Mouse (Mus musculus) activated CD4-positive, CD25-positive, alpha-beta regulatory T cell (primary cell): ENCODE measurements around the gene Ttc8. TPM values are rescaled to one million over a fixed set of nuclear protein-coding genes. Genes with fewer than 3 reads are reported as not detected.

Experiments used
- polyA plus RNA-seq, 2 experiments: library from polyadenylated mRNA; unstranded; fragments of 100-300 nt; shearing (Covaris generic); gene quantifications; one replicate each; pipeline ENCODE4 v1.2.1; 2017

Gene Ttc8
- polyA plus RNA-seq: 1 to 10 TPM; 1.3 to 2.3 TPM

DNA sequence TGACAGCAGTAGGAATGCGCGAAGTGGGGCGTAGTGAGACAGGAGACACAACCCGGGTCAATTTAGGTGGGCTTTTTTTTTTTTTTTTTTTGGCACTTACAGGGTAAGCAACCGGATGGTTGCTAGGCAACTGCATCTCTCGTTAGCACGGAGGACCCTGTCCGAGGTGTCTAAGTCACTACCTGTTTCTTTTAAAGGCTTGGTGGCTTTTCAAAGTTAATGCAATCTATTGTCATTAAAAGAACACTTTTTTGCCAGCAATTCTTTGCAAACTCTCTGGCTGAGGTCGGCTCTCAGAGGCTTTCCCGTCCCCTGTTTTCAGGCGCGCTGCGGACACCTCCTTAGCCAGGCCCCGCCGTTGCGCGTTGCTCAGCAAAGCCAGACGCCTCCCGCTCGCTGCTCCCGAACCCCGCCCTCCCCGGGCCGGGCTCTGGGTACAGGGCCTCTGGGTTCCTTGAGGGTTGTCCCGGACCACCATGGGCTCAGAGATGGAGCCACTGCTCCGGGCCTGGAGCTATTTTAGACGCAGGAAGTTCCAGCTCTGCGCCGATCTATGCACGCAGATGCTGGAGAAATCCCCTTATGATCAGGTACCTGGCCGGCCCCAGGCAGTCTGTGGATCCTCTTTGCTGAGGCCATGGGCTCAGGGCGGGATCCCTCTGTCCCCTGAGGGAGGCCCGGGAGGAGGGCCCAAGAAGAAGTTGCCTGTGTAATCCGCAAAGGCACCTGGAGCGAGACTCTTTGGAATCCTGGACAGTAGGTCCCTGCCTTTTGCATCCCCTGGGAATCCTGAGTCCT lies at the start of gene Ttc8:
Gene Ttc8 (plus strand): TSS at position 381 of the 798 bp plus-strand sequence.

DNA sequence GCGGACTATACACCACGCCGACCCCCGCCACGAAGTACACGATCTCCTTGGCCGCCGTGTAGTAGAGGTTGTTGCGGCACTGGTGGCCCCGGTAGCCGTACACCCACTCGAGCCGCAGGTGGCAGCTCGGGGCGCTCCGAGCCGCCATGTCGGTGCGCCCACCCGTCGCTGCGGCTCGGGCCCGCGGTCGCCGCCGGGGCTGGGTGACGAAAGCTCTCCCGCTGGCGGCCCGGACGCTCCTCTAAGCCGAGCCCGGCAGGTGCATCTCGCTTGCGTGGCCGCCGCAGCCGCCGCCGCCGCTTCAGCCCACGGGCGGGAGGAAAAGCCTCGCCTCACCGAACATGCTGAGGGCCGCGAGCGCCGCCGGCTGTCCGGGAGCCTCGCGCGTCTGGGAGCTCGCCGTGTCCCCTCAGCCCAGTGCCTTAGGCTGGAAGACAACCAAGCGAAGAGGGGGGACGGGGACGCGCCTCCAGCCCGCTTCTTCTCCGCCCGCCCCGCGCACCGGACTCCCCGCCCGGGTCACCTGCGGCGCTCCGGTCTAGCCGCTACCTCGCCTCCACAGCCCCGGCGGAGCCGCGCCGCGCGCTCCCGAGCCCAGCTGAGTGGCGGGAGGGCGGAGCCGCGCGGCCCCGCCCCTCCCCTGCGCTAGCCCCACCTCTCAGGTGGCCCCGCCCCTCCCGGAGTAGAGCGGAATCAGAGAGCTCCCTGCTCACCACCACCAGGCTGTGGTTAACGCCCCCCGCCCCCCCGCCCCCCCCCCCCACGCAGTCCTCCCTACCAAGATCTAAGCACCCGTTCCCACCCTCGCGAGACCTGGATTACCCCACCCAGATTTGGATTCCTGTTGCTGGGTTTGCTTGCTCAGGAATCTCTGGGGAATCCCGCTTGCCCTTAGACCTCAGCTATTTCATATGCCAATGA lies 19.2 kb upstream of the Ttc8 start, which contains the start of gene Eml5:
Gene Eml5 (minus strand): TSS at position 604 of the 921 bp plus-strand sequence.

Other genes starting within 250 kb of the Ttc8 start
- gene Ptpn21, start 183.2 kb upstream of the Ttc8 start, polyA plus RNA-seq: 1 to 10 TPM; 2.0 to 2.9 TPM
- 100 to 1,000 TPM; 122 to 137 TPM for gene Zc3h14, start 173.6 kb upstream of the Ttc8 start, polyA plus RNA-seq
- gene Eml5, start 19.1 kb upstream of the Ttc8 start, polyA plus RNA-seq: 1 to 10 TPM; 3.9 to 6.5 TPM